Comparison of ENCODE assay signal across 8 mouse cellular contexts in genomic region chr16:78101415-78102326, GRCm38 (mm10).
DNase-seq lines count a peak whose midpoint lies in the region; ATAC-seq lines count a peak whose summit lies in the region.

No protein-coding gene starts in this region.

- H3K27me3 ChIP-seq in forebrain, embryonic 10.5 days (ENCODE audit: poor library complexity, severe bottlenecking) = no peaks in the 10 kb centered on the region
- no peaks in the 10 kb centered on the region for H3K27me3 ChIP-seq in hindbrain, embryonic 12.5 days
- H3K27me3 ChIP-seq in midbrain, embryonic 16.5 days (ENCODE audit: control insufficient read depth, insufficient read depth, low read depth, low read length) = no peaks in the 10 kb centered on the region

- DNase-seq in heart, adult 8-10 months (ENCODE audit: low spot score) = peak; percentile 7
- DNase-seq in heart, postnatal 25 days (ENCODE audit: low spot score) = no peak
- no peak for DNase-seq in forebrain, embryonic 10.5 days (ENCODE audit: extremely low spot score, low spot score)
- no peak for DNase-seq in MN1 (ENCODE audit: low spot score)

- intact Hi-C loops in heart, postnatal 25 days (cut with DNase I) = no loop called here

- no peak overlapping the region for H3K27ac ChIP-seq in forebrain, embryonic 10.5 days
- peak overlapping the region; percentile 44 for H3K27ac ChIP-seq in hindbrain, embryonic 12.5 days
- 0 out of 2 replicates have a peak overlapping the region, but pooled peaks have one; percentile 34 for H3K27ac ChIP-seq in midbrain, embryonic 16.5 days (ENCODE audit: low read length)

- WGBS in forebrain, embryonic 10.5 days = 41% methylated on average over 14 of the region's 14 CpGs
- WGBS in hindbrain, embryonic 12.5 days = 25% methylated on average over 14 of the region's 14 CpGs
- WGBS in midbrain, embryonic 16.5 days = 12% methylated on average over 14 of the region's 14 CpGs

- H3K4me1 ChIP-seq in forebrain, embryonic 10.5 days = peaks cover 19% of the 10 kb centered on the region
- no peaks in the 10 kb centered on the region for H3K4me1 ChIP-seq in hindbrain, embryonic 12.5 days
- H3K4me1 ChIP-seq in midbrain, embryonic 16.5 days (ENCODE audit: control insufficient read depth, insufficient read depth, low read length) = no peaks in the 10 kb centered on the region

- H3K4me3 ChIP-seq in forebrain, embryonic 10.5 days = peak overlapping the region; percentile 12; the same call in 1 of the 2 replicates
- H3K4me3 ChIP-seq in hindbrain, embryonic 12.5 days = no peak overlapping the region
- no peak overlapping the region for H3K4me3 ChIP-seq in midbrain, embryonic 16.5 days (ENCODE audit: low read depth, low read length)

- no peaks in the 10 kb centered on the region for H3K9me3 ChIP-seq in forebrain, embryonic 10.5 days
- H3K9me3 ChIP-seq in hindbrain, embryonic 12.5 days (replicated peaks) = no peaks in the 10 kb centered on the region
- H3K9me3 ChIP-seq in midbrain, embryonic 16.5 days (replicated peaks; ENCODE audit: control insufficient read depth, low read length, poor library complexity, severe bottlenecking) = no peaks in the 10 kb centered on the region

- no peaks in the 10 kb centered on the region for H3K36me3 ChIP-seq in forebrain, embryonic 10.5 days (replicated peaks)
- no peaks in the 10 kb centered on the region for H3K36me3 ChIP-seq in hindbrain, embryonic 12.5 days
- no peaks in the 10 kb centered on the region for H3K36me3 ChIP-seq in midbrain, embryonic 16.5 days (ENCODE audit: control insufficient read depth, insufficient read depth, low read length)

- H3K4me2 ChIP-seq in hindbrain, embryonic 12.5 days (replicated peaks) = peak overlapping the region; percentile 3
- H3K4me2 ChIP-seq in midbrain, embryonic 16.5 days (ENCODE audit: low read length) = peak overlapping the region; percentile 33

- no peak overlapping the region for H3K9ac ChIP-seq in hindbrain, embryonic 12.5 days
- H3K9ac ChIP-seq in midbrain, embryonic 16.5 days (ENCODE audit: low read depth, low read length) = no peak overlapping the region

- ATAC-seq in hindbrain, embryonic 12.5 days (ENCODE audit: low FRiP score) = peak; percentile 92
- peak; percentile 28; the same call in 1 of the 2 replicates for ATAC-seq in midbrain, embryonic 16.5 days
- ATAC-seq in inflammation-experienced regulatory T-cells, adult 6 months = no peak
- ATAC-seq in megakaryocyte progenitor cell, adult 5-6 weeks (replicated peaks; ENCODE audit: poor library complexity) = no peak

Comparison
In these comparisons a context has a peak if more than half of its experiments do, and no peak if none do; other contexts are left out.
1. ATAC-seq: peak in hindbrain, embryonic 12.5 days (single experiment) and midbrain, embryonic 16.5 days (single experiment); none in inflammation-experienced regulatory T-cells, adult 6 months (single experiment) and megakaryocyte progenitor cell, adult 5-6 weeks (single experiment).